Mouse (Mus musculus): ENCODE results near the gene Vmn1r223.
"Not testable (repeated sequence)": the region's sequence is repeated elsewhere in the genome, so short reads cannot be mapped to it uniquely, and the experiment has no call there.

Gene Vmn1r223

GRCm38 (mm10) chr13:23246834-23247233 lies at the start of gene Vmn1r223:
Gene Vmn1r223 (plus strand): TSS chr13:23247134.
- not testable (repeated sequence) for DNase-seq (ENCODE audit: low spot score)

- not testable (repeated sequence) for DNase-seq (ENCODE audit: low spot score)
Observed at GRCm38 (mm10) chr13:23203885-23204284, 43.0 kb upstream of the Vmn1r223 start.

GRCm38 (mm10) chr13:23213827-23214226 lies 33.1 kb upstream of the Vmn1r223 start, which contains the start of gene Vmn1r221:
Gene Vmn1r221 (plus strand): TSS chr13:23214127.
- not testable (repeated sequence) for DNase-seq (ENCODE audit: low spot score)

GRCm38 (mm10) chr13:23235847-23236246 lies 11.1 kb upstream of the Vmn1r223 start, which contains the start of gene Vmn1r222:
Gene Vmn1r222 (minus strand): TSS chr13:23235947.
- not testable (repeated sequence) for DNase-seq (ENCODE audit: low spot score)

- DNase-seq (ENCODE audit: low spot score): no peak
Observed at GRCm38 (mm10) chr13:23258546-23259048, 11.7 kb downstream of the Vmn1r223 start.

GRCm38 (mm10) chr13:23268606-23269005 lies 21.7 kb downstream of the Vmn1r223 start:
- not testable (repeated sequence) for DNase-seq (ENCODE audit: low spot score)

- DNase-seq (ENCODE audit: low spot score): not testable (repeated sequence)
Observed at GRCm38 (mm10) chr13:23269127-23269526, 22.2 kb downstream of the Vmn1r223 start.

GRCm38 (mm10) chr13:23269681-23270080 lies 22.7 kb downstream of the Vmn1r223 start:
- DNase-seq (ENCODE audit: low spot score): no peak

- DNase-seq (ENCODE audit: low spot score): no peak
Observed at GRCm38 (mm10) chr13:23270321-23271101, 23.6 kb downstream of the Vmn1r223 start.

GRCm38 (mm10) chr13:23279576-23279975 lies 32.6 kb downstream of the Vmn1r223 start:
- no peak for DNase-seq (ENCODE audit: low spot score)

- no peak for DNase-seq (ENCODE audit: low spot score)
Observed at GRCm38 (mm10) chr13:23279992-23280391, 33.1 kb downstream of the Vmn1r223 start.

GRCm38 (mm10) chr13:23285191-23285920 lies 38.4 kb downstream of the Vmn1r223 start:
- DNase-seq (ENCODE audit: low spot score): no peak

- DNase-seq (ENCODE audit: low spot score): no peak
Observed at GRCm38 (mm10) chr13:23285921-23286720, 39.2 kb downstream of the Vmn1r223 start.

GRCm38 (mm10) chr13:23286721-23287362 lies 39.9 kb downstream of the Vmn1r223 start:
- no peak for DNase-seq (ENCODE audit: low spot score)

GRCm38 (mm10) chr13:23297737-23298136 lies 50.8 kb downstream of the Vmn1r223 start:
- DNase-seq (ENCODE audit: low spot score): no peak

- DNase-seq (ENCODE audit: low spot score): no peak
Observed at GRCm38 (mm10) chr13:23298445-23299232, 51.7 kb downstream of the Vmn1r223 start.

- no peak for DNase-seq (ENCODE audit: low spot score)
Observed at GRCm38 (mm10) chr13:23299276-23299998, 52.5 kb downstream of the Vmn1r223 start.

GRCm38 (mm10) chr13:23299999-23300341 lies 53.0 kb downstream of the Vmn1r223 start:
- DNase-seq (ENCODE audit: low spot score): no peak
